Mouse (Mus musculus) megakaryocyte, embryonic 14.5 days (primary cell): Measurements from ENCODE around the gene Pdk4. TPM values are rescaled to one million over a fixed set of nuclear protein-coding genes. Genes with fewer than 3 reads are reported as not detected.

Source experiments
- H3K27me3 ChIP-seq: replicated peaks from 2 replicates; pipeline ENCODE3; 2012; ENCODE audit warnings: inconsistent platforms
- H3K36me3 ChIP-seq: replicated peaks from 2 replicates; pipeline ENCODE3; 2012; ENCODE audit warnings: low read length, inconsistent platforms, mixed read lengths
- H3K4me1 ChIP-seq: 2 replicates; pipeline ENCODE4 v1.6.1; 2012; ENCODE audit warnings: inconsistent platforms
- H3K4me3 ChIP-seq: replicated peaks from 2 replicates; pipeline ENCODE3; 2012; ENCODE audit warnings: moderate library complexity, mild to moderate bottlenecking, inconsistent platforms
- H3K9me3 ChIP-seq: 2 replicates; pipeline ENCODE4 v1.6.1; 2012; ENCODE audit warnings: inconsistent platforms
- FLI1 ChIP-seq: IDR thresholded peaks from 2 replicates; pipeline ENCODE4 v1.6.1; 2012; ENCODE audit warnings: low read length, inconsistent platforms, mixed read lengths
- GATA1 ChIP-seq: IDR thresholded peaks from 3 replicates; pipeline ENCODE4 v1.6.1; 2012; ENCODE audit warnings: mixed read lengths, low read length, inconsistent platforms, borderline replicate concordance
- polyA plus RNA-seq: library from polyadenylated mRNA; stranded (reverse); fragments of >175 nt; gene quantifications from 2 replicates; pipeline ENCODE4 v1.2.3, GENCODE M21; 2012; ENCODE audit warnings: low replicate concordance; ENCODE audit not compliant: insufficient read depth

Pdk4 gene
- not detected in 2 replicates for polyA plus RNA-seq

GRCm38 (mm10) chr6:5495961-5496853 is at the start of gene Pdk4:
Gene Pdk4 (minus strand): TSS chr6:5496309.
- Histone ChIP-seq H3K9me3 (peaks cover 9% of the 10 kb centered on the region), H3K4me3 (peak within 1 kb of the TSS; percentile 47)
- no peak for TF ChIP-seq GATA1
- TF ChIP-seq FLI1, result no peak

DNA sequence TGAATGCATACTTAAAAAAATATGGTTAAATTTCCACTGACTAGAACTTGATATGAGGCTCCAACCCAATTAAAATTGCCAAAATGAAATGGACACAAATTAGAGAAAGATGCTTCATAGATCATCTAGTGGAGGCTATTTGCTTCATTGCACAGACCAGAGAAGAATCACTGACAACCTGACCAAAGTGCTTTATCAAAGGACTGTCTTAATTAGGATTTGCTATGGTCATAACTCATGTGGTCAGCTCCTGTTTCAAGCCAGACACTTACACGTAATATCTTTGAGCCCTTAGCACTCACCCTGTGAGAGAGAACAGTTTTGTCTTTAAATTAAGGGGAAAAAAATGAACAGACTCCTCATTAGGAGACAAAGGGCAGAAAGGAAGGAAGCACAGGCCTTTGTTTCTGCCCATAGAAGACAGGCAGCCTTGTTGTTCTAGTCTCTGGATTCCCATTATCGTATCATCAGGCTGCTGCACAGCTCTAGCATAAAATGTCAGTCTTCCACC is 41.8 kb upstream of the Pdk4 start:
- no peaks in the 10 kb centered on the region for H3K27me3 ChIP-seq
- H3K4me3 ChIP-seq, result no peak overlapping the region
- TF ChIP-seq GATA1, result no peak
- no peak for TF ChIP-seq FLI1
- H3K9me3 ChIP-seq, result no peaks in the 10 kb centered on the region
- no peaks in the 10 kb centered on the region for H3K36me3 ChIP-seq
- no peaks in the 10 kb centered on the region for H3K4me1 ChIP-seq

More at GRCm38 (mm10) chr6:5495961-5496853, at the start of gene Pdk4:
- no peaks in the 10 kb centered on the region for H3K36me3 ChIP-seq
- peaks cover 12% of the 10 kb centered on the region for H3K27me3 ChIP-seq
- peaks cover 3% of the 10 kb centered on the region; the same call in 1 of the 2 replicates for H3K4me1 ChIP-seq

DNA sequence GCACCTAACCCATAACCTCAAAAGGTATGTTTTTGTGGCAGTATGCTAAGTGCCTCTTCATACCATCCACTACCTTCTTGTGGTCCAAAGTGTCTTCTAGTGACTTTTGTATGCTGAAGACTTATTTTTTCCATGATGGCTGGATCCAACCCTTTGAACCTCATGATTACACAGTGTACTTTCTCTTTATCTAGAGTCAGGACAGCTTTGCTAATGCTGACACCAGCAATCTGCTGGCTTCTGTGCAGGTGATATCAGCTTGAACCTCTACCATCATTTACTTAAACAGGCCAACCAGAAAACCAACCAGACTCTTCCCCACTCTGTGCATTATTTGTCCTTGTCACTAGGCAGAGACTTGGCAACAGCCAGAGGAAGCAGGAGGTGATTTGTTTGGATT is 39.6 kb upstream of the Pdk4 start:
- Histone ChIP-seq H3K36me3 (no peaks in the 10 kb centered on the region), H3K27me3 (no peaks in the 10 kb centered on the region), H3K4me1 (no peaks in the 10 kb centered on the region), H3K4me3 (no peak overlapping the region), H3K9me3 (no peaks in the 10 kb centered on the region)
- TF ChIP-seq FLI1, result no peak
- no peak for TF ChIP-seq GATA1

GRCm38 (mm10) chr6:5517091-5517490 is 21.0 kb upstream of the Pdk4 start:
- no peak overlapping the region for H3K4me3 ChIP-seq
- no peaks in the 10 kb centered on the region for H3K4me1 ChIP-seq
- H3K36me3 ChIP-seq, result no peaks in the 10 kb centered on the region
- no peak for TF ChIP-seq FLI1
- TF ChIP-seq GATA1, result no peak
- no peaks in the 10 kb centered on the region for H3K27me3 ChIP-seq
- H3K9me3 ChIP-seq, result no peaks in the 10 kb centered on the region

DNA sequence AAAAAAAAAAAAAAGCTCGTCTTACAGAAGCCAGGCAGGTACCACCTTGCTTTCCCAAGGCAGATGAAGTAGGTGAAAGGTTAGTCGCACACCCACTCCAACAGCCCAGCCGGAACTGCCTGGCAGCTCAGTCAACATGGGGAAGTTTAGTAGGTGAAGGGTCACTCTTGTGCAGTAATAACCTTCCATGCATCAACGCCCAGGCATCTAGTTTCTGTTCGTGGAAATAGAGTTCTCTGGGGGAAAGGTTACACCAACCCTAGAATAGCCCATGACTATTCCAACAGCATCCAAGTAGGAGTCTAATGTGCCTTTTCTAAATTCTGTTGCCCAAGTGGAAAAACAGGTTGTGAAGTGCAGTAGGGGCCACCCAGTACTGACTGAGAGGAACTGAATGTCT is 13.6 kb upstream of the Pdk4 start:
- Histone ChIP-seq H3K4me1 (no peaks in the 10 kb centered on the region), H3K36me3 (no peaks in the 10 kb centered on the region), H3K9me3 (no peaks in the 10 kb centered on the region), H3K4me3 (peak overlapping the region; percentile 42), H3K27me3 (no peaks in the 10 kb centered on the region)
- TF ChIP-seq GATA1, result no peak
- no peak for TF ChIP-seq FLI1

GRCm38 (mm10) chr6:5509303-5509702 is 13.2 kb upstream of the Pdk4 start:
- Histone ChIP-seq H3K9me3 (no peaks in the 10 kb centered on the region), H3K4me1 (no peaks in the 10 kb centered on the region)
- TF ChIP-seq FLI1 (no peak), GATA1 (no peak)

DNA sequence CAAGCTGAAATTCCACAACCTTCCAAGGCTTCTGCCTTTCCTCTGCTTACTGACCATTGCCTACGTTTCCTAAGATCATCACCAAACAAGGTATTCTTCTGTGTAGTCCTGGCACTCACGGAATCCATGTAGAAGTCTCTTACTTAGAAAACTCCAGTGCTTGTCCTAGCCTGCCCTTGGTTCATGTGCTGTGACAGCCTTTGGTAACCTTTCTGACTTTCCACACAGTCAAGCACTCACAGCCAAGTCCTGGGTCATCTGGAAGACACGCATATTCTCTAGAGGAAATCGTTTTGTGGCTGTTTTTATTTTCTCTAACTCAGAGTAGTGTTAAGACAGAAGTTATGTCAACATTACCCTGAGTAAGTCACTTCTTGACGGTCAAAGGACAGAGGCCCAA is 11.7 kb upstream of the Pdk4 start:
- TF ChIP-seq GATA1 (no peak), FLI1 (no peak)
- no peaks in the 10 kb centered on the region for H3K4me1 ChIP-seq
- no peaks in the 10 kb centered on the region for H3K36me3 ChIP-seq
- no peaks in the 10 kb centered on the region for H3K27me3 ChIP-seq
- H3K9me3 ChIP-seq, result no peaks in the 10 kb centered on the region
- no peak overlapping the region for H3K4me3 ChIP-seq

More at GRCm38 (mm10) chr6:5509303-5509702, 13.2 kb upstream of the Pdk4 start:
- Histone ChIP-seq H3K4me3 (no peak overlapping the region), H3K27me3 (no peaks in the 10 kb centered on the region), H3K36me3 (no peaks in the 10 kb centered on the region)

- Histone ChIP-seq H3K36me3 (no peaks in the 10 kb centered on the region), H3K9me3 (no peaks in the 10 kb centered on the region), H3K4me1 (no peaks in the 10 kb centered on the region), H3K4me3 (no peak overlapping the region), H3K27me3 (no peaks in the 10 kb centered on the region)
- TF ChIP-seq GATA1 (no peak), FLI1 (no peak)
Measured at GRCm38 (mm10) chr6:5506271-5506670, 10.2 kb upstream of the Pdk4 start.

GRCm38 (mm10) chr6:5502810-5503209 is 6.7 kb upstream of the Pdk4 start:
- Histone ChIP-seq H3K4me3 (no peak overlapping the region), H3K9me3 (no peaks in the 10 kb centered on the region), H3K27me3 (no peaks in the 10 kb centered on the region), H3K36me3 (no peaks in the 10 kb centered on the region), H3K4me1 (no peaks in the 10 kb centered on the region)
- TF ChIP-seq GATA1, result no peak
- TF ChIP-seq FLI1, result no peak

GRCm38 (mm10) chr6:5501551-5501950 is 5.4 kb upstream of the Pdk4 start:
- TF ChIP-seq GATA1, result no peak
- TF ChIP-seq FLI1, result no peak
- H3K27me3 ChIP-seq, result peaks cover 4% of the 10 kb centered on the region
- no peaks in the 10 kb centered on the region for H3K4me1 ChIP-seq
- H3K4me3 ChIP-seq, result no peak overlapping the region
- peaks cover under 1% of the 10 kb centered on the region for H3K9me3 ChIP-seq
- no peaks in the 10 kb centered on the region for H3K36me3 ChIP-seq
